ENCODE assay signal across 11 mouse cellular contexts in genomic region chr8:45998228-45998627, GRCm38 (mm10). TPM values are rescaled to one million over a fixed set of nuclear protein-coding genes. Genes with fewer than 3 reads are reported as not detected.
DNase-seq lines count a peak whose midpoint lies in the region; ATAC-seq and TF ChIP-seq lines count a peak whose summit lies in the region.
"Had no signal": no experiment of that assay in that cellular context is flagged by ENCODE, and none has a peak within 500 bp of the region (broad histone marks: within the 10 kb centered on the region; RNA-seq: fewer than 3 reads in every experiment).

No protein-coding gene starts in this region.

- ATAC-seq in heart, embryonic 11.5 days (replicated peaks; ENCODE audit: insufficient number of reproducible peaks, low FRiP score, low TSS enrichment), result no peak
- no peak for ATAC-seq in embryonic facial prominence, embryonic 13.5 days (ENCODE audit: insufficient number of reproducible peaks, insufficient read depth, low FRiP score, low TSS enrichment, low read depth)
- no peak for ATAC-seq in midbrain, postnatal 0 days (ENCODE audit: low FRiP score)
- ATAC-seq in activated CD4-positive, CD25-positive, alpha-beta regulatory T cell, adult 4 months, result no peak
- ATAC-seq in inflammation-experienced regulatory T-cells, adult 6 months, result no peak

- DNase-seq in heart, embryonic 10.5 days (ENCODE audit: low spot score), result no peak
- DNase-seq in lung, adult 2 months, result no peak
- no peak for DNase-seq in lung, postnatal 4 days
- DNase-seq in midbrain, postnatal 0 days (ENCODE audit: low spot score), result no peak
- DNase-seq: adrenal gland, adult 8-10 months; kidney, adult 8-10 months had no signal

- H3K4me2 ChIP-seq in heart, embryonic 11.5 days, result peak overlapping the region; percentile 31
- H3K4me2 ChIP-seq in embryonic facial prominence, embryonic 13.5 days, result peak overlapping the region; percentile 86
- H3K4me2 ChIP-seq in midbrain, postnatal 0 days (ENCODE audit: low read depth, low read length, poor library complexity, severe bottlenecking), result peak overlapping the region; percentile 94; the same call in 1 of the 2 replicates

- TF ChIP-seq CTCF in lung, adult 2 months (IDR thresholded peaks at IDR 0.05; ENCODE audit: insufficient read depth, low read length), result peak; percentile 50
- peak; percentile 53 for TF ChIP-seq CTCF in midbrain, postnatal 0 days (IDR thresholded peaks at IDR 0.05)

- H3K9ac ChIP-seq in heart, embryonic 11.5 days (ENCODE audit: low read depth, low read length), result no peak overlapping the region
- no peak overlapping the region for H3K9ac ChIP-seq in embryonic facial prominence, embryonic 13.5 days
- H3K9ac ChIP-seq in midbrain, postnatal 0 days (replicated peaks; ENCODE audit: low read length, poor library complexity, severe bottlenecking), result no peak overlapping the region

- H3K27me3 ChIP-seq in heart, embryonic 11.5 days (ENCODE audit: control insufficient read depth, insufficient read depth, low read length), result no peaks in the 10 kb centered on the region
- H3K27me3 ChIP-seq in heart, embryonic 10.5 days (ENCODE audit: insufficient read depth, poor library complexity, severe bottlenecking), result no peaks in the 10 kb centered on the region
- no peaks in the 10 kb centered on the region for H3K27me3 ChIP-seq in embryonic facial prominence, embryonic 13.5 days
- no peaks in the 10 kb centered on the region for H3K27me3 ChIP-seq in midbrain, postnatal 0 days (ENCODE audit: insufficient read depth, low read length)
- H3K27me3 ChIP-seq: liver, embryonic 15.5 days had no signal

- WGBS in heart, embryonic 11.5 days (ENCODE audit: insufficient replicate concordance), result 79% methylated on average over 2 of the region's 2 CpGs
- WGBS in heart, embryonic 10.5 days, result 76% methylated on average over 2 of the region's 2 CpGs
- WGBS in lung, adult 2 months, result 62% methylated on average over 2 of the region's 2 CpGs
- WGBS in embryonic facial prominence, embryonic 13.5 days, result 57% methylated on average over 2 of the region's 2 CpGs
- 84% methylated on average over 2 of the region's 2 CpGs for WGBS in midbrain, postnatal 0 days

- no peak overlapping the region for H3K4me3 ChIP-seq in heart, embryonic 11.5 days (ENCODE audit: low read depth, low read length)
- H3K4me3 ChIP-seq in heart, embryonic 10.5 days, result no peak overlapping the region
- H3K4me3 ChIP-seq in lung, adult 2 months (replicated peaks; ENCODE audit: extremely low read depth, low read depth, low read length), result no peak overlapping the region
- no peak overlapping the region for H3K4me3 ChIP-seq in embryonic facial prominence, embryonic 13.5 days
- no peak overlapping the region for H3K4me3 ChIP-seq in midbrain, postnatal 0 days (ENCODE audit: low read depth, low read length)

- H3K36me3 ChIP-seq in heart, embryonic 11.5 days (ENCODE audit: control insufficient read depth, insufficient read depth, low read length), result peaks cover 13% of the 10 kb centered on the region
- H3K36me3 ChIP-seq in heart, embryonic 10.5 days, result peaks cover 31% of the 10 kb centered on the region
- peaks cover 27% of the 10 kb centered on the region for H3K36me3 ChIP-seq in embryonic facial prominence, embryonic 13.5 days
- peaks cover 4% of the 10 kb centered on the region; the same call in 1 of the 2 replicates for H3K36me3 ChIP-seq in midbrain, postnatal 0 days (ENCODE audit: insufficient read depth, low read length)

- no peak overlapping the region for H3K27ac ChIP-seq in heart, embryonic 11.5 days (ENCODE audit: low read depth, low read length)
- H3K27ac ChIP-seq in heart, embryonic 10.5 days, result no peak overlapping the region
- H3K27ac ChIP-seq in embryonic facial prominence, embryonic 13.5 days, result no peak overlapping the region
- no peak overlapping the region for H3K27ac ChIP-seq in midbrain, postnatal 0 days (ENCODE audit: low read depth, low read length)
- H3K27ac ChIP-seq: liver, embryonic 15.5 days had no signal

- H3K9me3 ChIP-seq in heart, embryonic 11.5 days (replicated peaks; ENCODE audit: control insufficient read depth, low read length), result no peaks in the 10 kb centered on the region
- H3K9me3 ChIP-seq in heart, embryonic 10.5 days, result no peaks in the 10 kb centered on the region
- no peaks in the 10 kb centered on the region for H3K9me3 ChIP-seq in embryonic facial prominence, embryonic 13.5 days
- H3K9me3 ChIP-seq in midbrain, postnatal 0 days (ENCODE audit: low read length), result no peaks in the 10 kb centered on the region
- H3K9me3 ChIP-seq: liver, embryonic 15.5 days had no signal

- peaks cover 5% of the 10 kb centered on the region; the same call in 1 of the 2 replicates for H3K4me1 ChIP-seq in heart, embryonic 11.5 days (ENCODE audit: control insufficient read depth, insufficient read depth, low read length)
- H3K4me1 ChIP-seq in heart, embryonic 10.5 days, result peaks cover 19% of the 10 kb centered on the region; the same call in 1 of the 2 replicates
- peaks cover 3% of the 10 kb centered on the region; the same call in 1 of the 2 replicates for H3K4me1 ChIP-seq in lung, adult 2 months (ENCODE audit: control insufficient read depth, insufficient read depth, low read length)
- H3K4me1 ChIP-seq in embryonic facial prominence, embryonic 13.5 days, result peaks cover 8% of the 10 kb centered on the region
- peaks cover 6% of the 10 kb centered on the region; the same call in 1 of the 2 replicates for H3K4me1 ChIP-seq in midbrain, postnatal 0 days (ENCODE audit: insufficient read depth, low read length)

- TF ChIP-seq POLR2A in lung, adult 2 months (IDR thresholded peaks at IDR 0.05; ENCODE audit: borderline replicate concordance, extremely low read depth, low read depth, low read length), result no peak

RNA-seq across cellular contexts. Expression of gene Lrp2bp, which starts 0.9 kb away (rescaled TPM):
- 0.89 and 1.2 TPM in 2 replicates for polyA plus RNA-seq in heart, embryonic 11.5 days (2014; fragmentation: Nextera tagmentation; extraction: Ambion mirVana)
- 0.44 and 0.54 TPM in 2 replicates for polyA plus RNA-seq in heart, embryonic 10.5 days (2016; fragmentation: Nextera tagmentation; extraction: Ambion mirVana)
- 0.35 and 0.45 TPM in 2 replicates for polyA plus RNA-seq in lung, adult 2 months (2012; rRNA removed)
- 0.43 and 0.48 TPM in 2 replicates for polyA plus RNA-seq in embryonic facial prominence, embryonic 13.5 days (2015; fragmentation: Nextera tagmentation; extraction: Ambion mirVana)
- 0.27 and 1.0 TPM in 2 replicates for total RNA-seq in midbrain, postnatal 0 days (2014; rRNA removed)
- 0.17 and 0.35 TPM in 2 replicates for polyA plus RNA-seq in midbrain, postnatal 0 days (2015; fragmentation: Nextera tagmentation; extraction: Ambion mirVana)
- under 1 TPM in 1 of 2 experiments, not detected in 1; 0.62 TPM for polyA plus RNA-seq in activated CD4-positive, CD25-positive, alpha-beta regulatory T cell, adult 4 months (2017; shearing (Covaris generic))
- polyA plus RNA-seq in inflammation-experienced regulatory T-cells, adult 6 months (2017; shearing (Covaris generic)), result 1 to 10 TPM in 1 of 3 experiments, under 1 TPM in 2; 0.47 to 1.1 (median 0.97) TPM

RNA-seq across cellular contexts. Expression of gene Ankrd37, which starts 7.3 kb away (rescaled TPM):
- 11.0 and 13.9 TPM in 2 replicates for polyA plus RNA-seq in heart, embryonic 11.5 days (2014; fragmentation: Nextera tagmentation; extraction: Ambion mirVana)
- 12.3 and 19.8 TPM in 2 replicates for polyA plus RNA-seq in heart, embryonic 10.5 days (2016; fragmentation: Nextera tagmentation; extraction: Ambion mirVana)
- 2.6 and 3.9 TPM in 2 replicates for polyA plus RNA-seq in lung, adult 2 months (2012; rRNA removed)
- 22.0 and 30.2 TPM in 2 replicates for polyA plus RNA-seq in embryonic facial prominence, embryonic 13.5 days (2015; fragmentation: Nextera tagmentation; extraction: Ambion mirVana)
- 4.3 and 13.8 TPM in 2 replicates for total RNA-seq in midbrain, postnatal 0 days (2014; rRNA removed)
- 13.4 and 15.4 TPM in 2 replicates for polyA plus RNA-seq in midbrain, postnatal 0 days (2015; fragmentation: Nextera tagmentation; extraction: Ambion mirVana)
- 10 to 100 TPM; 11.8 to 13.0 TPM for polyA plus RNA-seq in activated CD4-positive, CD25-positive, alpha-beta regulatory T cell, adult 4 months (2017; shearing (Covaris generic))
- 10 to 100 TPM; 12.3 to 17.9 (median 17.4) TPM for polyA plus RNA-seq in inflammation-experienced regulatory T-cells, adult 6 months (2017; shearing (Covaris generic))

RNA-seq across cellular contexts. Expression of gene Ufsp2, which starts 22.9 kb away (rescaled TPM):
- polyA plus RNA-seq in heart, embryonic 11.5 days (2014; fragmentation: Nextera tagmentation; extraction: Ambion mirVana), result 62.0 and 62.7 TPM in 2 replicates
- polyA plus RNA-seq in heart, embryonic 10.5 days (2016; fragmentation: Nextera tagmentation; extraction: Ambion mirVana), result 60.1 and 60.7 TPM in 2 replicates
- polyA plus RNA-seq in lung, adult 2 months (2012; rRNA removed), result 7.6 and 15.5 TPM in 2 replicates
- 94.7 and 102 TPM in 2 replicates for polyA plus RNA-seq in embryonic facial prominence, embryonic 13.5 days (2015; fragmentation: Nextera tagmentation; extraction: Ambion mirVana)
- total RNA-seq in midbrain, postnatal 0 days (2014; rRNA removed), result 26.9 and 44.6 TPM in 2 replicates
- polyA plus RNA-seq in midbrain, postnatal 0 days (2015; fragmentation: Nextera tagmentation; extraction: Ambion mirVana), result 51.9 and 56.9 TPM in 2 replicates
- 10 to 100 TPM; 61.5 to 66.8 TPM for polyA plus RNA-seq in activated CD4-positive, CD25-positive, alpha-beta regulatory T cell, adult 4 months (2017; shearing (Covaris generic))
- 10 to 100 TPM; 64.0 to 81.0 (median 77.7) TPM for polyA plus RNA-seq in inflammation-experienced regulatory T-cells, adult 6 months (2017; shearing (Covaris generic))

RNA-seq across cellular contexts. Expression of gene 1700029J07Rik, which starts 23.2 kb away (rescaled TPM):
- polyA plus RNA-seq in heart, embryonic 11.5 days (2014; fragmentation: Nextera tagmentation; extraction: Ambion mirVana), result 2.1 and 2.4 TPM in 2 replicates
- polyA plus RNA-seq in heart, embryonic 10.5 days (2016; fragmentation: Nextera tagmentation; extraction: Ambion mirVana), result 2.5 and 2.7 TPM in 2 replicates
- polyA plus RNA-seq in lung, adult 2 months (2012; rRNA removed), result 1.1 and 1.2 TPM in 2 replicates
- polyA plus RNA-seq in embryonic facial prominence, embryonic 13.5 days (2015; fragmentation: Nextera tagmentation; extraction: Ambion mirVana), result 4.7 and 5.8 TPM in 2 replicates
- 1.9 and 3.4 TPM in 2 replicates for total RNA-seq in midbrain, postnatal 0 days (2014; rRNA removed)
- 3.9 and 5.1 TPM in 2 replicates for polyA plus RNA-seq in midbrain, postnatal 0 days (2015; fragmentation: Nextera tagmentation; extraction: Ambion mirVana)
- 1 to 10 TPM; 1.0 to 1.2 TPM for polyA plus RNA-seq in activated CD4-positive, CD25-positive, alpha-beta regulatory T cell, adult 4 months (2017; shearing (Covaris generic))
- polyA plus RNA-seq in inflammation-experienced regulatory T-cells, adult 6 months (2017; shearing (Covaris generic)), result 1 to 10 TPM in 2 of 3 experiments, under 1 TPM in 1; 0.55 to 2.9 (median 2.4) TPM

Comparison
In these comparisons a context has a peak if more than half of its experiments do, and no peak if none do; other contexts are left out.
1. H3K4me2 ChIP-seq: peak in every context shown above with its lines; median percentile 94 in midbrain, postnatal 0 days; 86 in embryonic facial prominence, embryonic 13.5 days; 31 in heart, embryonic 11.5 days.